Mouse (Mus musculus) heart, postnatal 0 days (tissue): ENCODE results near the gene 1110065P20Rik. TPM values are rescaled to one million over a fixed set of nuclear protein-coding genes. Genes with fewer than 3 reads are reported as not detected.
A peak's percentile ranks its signal among the peaks of the same experiment; 100 is the strongest.

ENCODE experiments used
- ATAC-seq: fragments of 200-750 bp; cut with Nextera tagmentation; 2 replicates; pipeline ENCODE4 v1.8.0; 2017; ENCODE audit warnings: low read depth, moderate number of reproducible peaks, moderate library complexity; ENCODE audit not compliant: insufficient read depth
- DNase-seq: peaks from one replicate; pipeline ENCODE4 v3.0.0-alpha.2; 2016; ENCODE audit warnings: low spot score
- H3K27ac ChIP-seq: fragments of 300-500 bp; sonication (generic); 2 replicates; pipeline ENCODE4 v1.5.1; 2014; ENCODE audit warnings: low read depth, mild to moderate bottlenecking
- H3K27me3 ChIP-seq: fragments of 300-500 bp; sonication (generic); 2 replicates; pipeline ENCODE4 v1.6.1; 2014; ENCODE audit warnings: low read length, mixed read lengths; ENCODE audit not compliant: control insufficient read depth, insufficient read depth
- H3K36me3 ChIP-seq: fragments of 300-500 bp; sonication (generic); replicated peaks from 2 replicates; pipeline ENCODE4 v1.6.1; 2014; ENCODE audit warnings: low read length, mixed read lengths; ENCODE audit not compliant: control insufficient read depth, insufficient read depth
- H3K4me1 ChIP-seq: fragments of 300-500 bp; sonication (generic); 2 replicates; pipeline ENCODE4 v1.6.1; 2014; ENCODE audit warnings: antibody characterized with exemption; ENCODE audit not compliant: control insufficient read depth, insufficient read depth
- H3K4me2 ChIP-seq: fragments of 300-500 bp; sonication (generic); 2 replicates; pipeline ENCODE4 v1.6.1; 2014; ENCODE audit warnings: low read depth, mild to moderate bottlenecking, low read length, moderate library complexity
- H3K4me3 ChIP-seq: fragments of 300-500 bp; sonication (generic); 2 replicates; pipeline ENCODE4 v1.5.1; 2014; ENCODE audit warnings: low read depth, low read length
- H3K9ac ChIP-seq: fragments of 300-500 bp; sonication (generic); replicated peaks from 2 replicates; pipeline ENCODE4 v1.6.1; 2014; ENCODE audit warnings: low read depth, low read length, mixed read lengths
- H3K9me3 ChIP-seq: fragments of 300-500 bp; sonication (generic); replicated peaks from 2 replicates; pipeline ENCODE4 v1.6.1; 2016; ENCODE audit warnings: low read length; ENCODE audit not compliant: control insufficient read depth
- CTCF ChIP-seq: IDR thresholded peaks from 2 replicates; pipeline ENCODE4 v1.5.1; 2016; ENCODE audit warnings: antibody characterized with exemption, control low read depth, low read depth
- EP300 ChIP-seq: IDR thresholded peaks from 2 replicates; pipeline ENCODE4 v1.6.1; 2016; ENCODE audit warnings: antibody characterized with exemption, low read depth
- WGBS: fragments of 180-500 bp; shearing (Covaris S2); extraction: QIAGEN DNeasy Blood & Tissue Kit; methylation state at CpG from one replicate; pipeline ENCODE4 v1.1.7; 2014; 5-methylcytosine and 5-hydroxymethylcytosine counted together
- polyA plus RNA-seq: library from polyadenylated mRNA; unstranded; fragments of >200 nt; fragmentation: Nextera tagmentation; extraction: Ambion mirVana; gene quantifications from 2 replicates; pipeline ENCODE4 v1.2.1, GENCODE M21; 2015
- total RNA-seq: library from RNA; depleted of rRNA; stranded (reverse); fragments of >200 nt; gene quantifications from 2 replicates; pipeline ENCODE4 v1.2.3, GENCODE M21; 2014; ENCODE audit warnings: low replicate concordance

Gene 1110065P20Rik
- total and polyA plus RNA-seq, 2 experiments from 2014 or later = 51.5 to 70.2 TPM

- no peaks in the 10 kb centered on the region for H3K9me3 ChIP-seq
- no peak overlapping the region for H3K27ac ChIP-seq
- peaks cover 54% of the 10 kb centered on the region for H3K27me3 ChIP-seq
Observed at GRCm38 (mm10) chr4:124890831-124891230, 39.8 kb upstream of the 1110065P20Rik start.

DNA sequence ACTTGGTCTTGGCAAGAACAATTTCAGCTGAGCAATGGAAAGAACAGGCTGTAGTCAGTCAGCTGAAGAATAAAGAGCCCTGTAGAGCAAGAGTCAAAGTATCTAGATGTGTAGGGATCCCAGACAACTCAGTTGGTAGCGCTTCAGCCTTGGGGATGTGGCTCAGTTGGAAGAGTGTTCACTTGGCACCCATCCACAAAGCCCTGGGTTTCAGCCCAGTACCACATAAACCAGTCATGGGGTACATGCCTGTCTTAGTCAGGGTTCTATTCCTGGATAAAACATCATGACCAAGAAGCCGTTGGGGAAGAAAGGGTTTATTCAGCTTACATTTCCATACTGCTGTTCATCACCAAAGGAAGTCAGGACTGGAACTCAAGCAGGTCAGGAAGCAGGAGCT, 38.9 kb upstream of the 1110065P20Rik start:
- no peak overlapping the region for H3K9ac ChIP-seq
- no peak for DNase-seq
- H3K36me3 ChIP-seq = no peaks in the 10 kb centered on the region
- TF ChIP-seq CTCF (no peak), EP300 (no peak)
- WGBS = 74% methylated on average over 2 of the region's 2 CpGs
- H3K4me3 ChIP-seq = no peak overlapping the region
- no peaks in the 10 kb centered on the region for H3K9me3 ChIP-seq
- no peak for ATAC-seq
- H3K27me3 ChIP-seq = peaks cover 51% of the 10 kb centered on the region
- H3K4me1 ChIP-seq = 0 out of 2 replicates have a peak, but pooled peaks cover 4% of the 10 kb centered on the region
- no peak overlapping the region for H3K27ac ChIP-seq
- no peak overlapping the region for H3K4me2 ChIP-seq

More at GRCm38 (mm10) chr4:124890831-124891230, 39.8 kb upstream of the 1110065P20Rik start:
- Histone ChIP-seq H3K4me2 (no peak overlapping the region), H3K4me1 (0 out of 2 replicates have a peak, but pooled peaks cover 5% of the 10 kb centered on the region), H3K4me3 (no peak overlapping the region), H3K9ac (no peak overlapping the region), H3K36me3 (no peaks in the 10 kb centered on the region)
- TF ChIP-seq CTCF (no peak), EP300 (no peak)
- 72% methylated on average over 5 of the region's 5 CpGs for WGBS
- ATAC-seq (no peak), DNase-seq (no peak)

GRCm38 (mm10) chr4:124888702-124889101, 37.7 kb upstream of the 1110065P20Rik start:
- TF ChIP-seq CTCF (no peak), EP300 (no peak)
- WGBS = 63% methylated on average over 7 of the region's 7 CpGs

DNA sequence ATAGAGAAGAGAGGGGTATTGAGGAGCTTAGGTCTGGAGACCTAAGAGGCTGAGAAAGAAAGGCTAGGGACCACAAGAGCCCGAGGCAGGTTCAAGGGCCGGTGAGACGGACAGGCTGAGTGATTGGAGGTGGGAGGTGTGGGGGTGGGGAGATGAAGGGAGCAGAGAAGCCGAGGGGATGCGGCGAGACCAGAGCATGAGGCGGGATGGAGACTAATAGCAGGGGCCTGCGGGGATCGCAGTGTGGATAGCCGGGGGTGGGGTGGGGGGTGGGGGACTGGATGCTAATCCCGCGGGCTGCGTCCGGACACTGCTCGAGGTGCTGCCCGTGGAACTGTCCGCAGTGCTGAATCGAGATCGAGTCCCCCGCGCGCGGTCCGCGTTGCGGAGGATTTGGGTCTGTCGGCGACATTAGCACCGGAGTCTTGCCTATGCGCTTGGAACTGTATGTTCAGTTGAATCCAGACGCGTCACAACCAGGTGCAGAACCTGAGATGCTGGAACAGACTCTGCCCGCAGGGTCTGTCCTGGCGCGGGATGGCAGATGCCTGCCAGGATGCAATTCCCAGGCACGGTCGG, 31.2 kb upstream of the 1110065P20Rik start:
- DNase-seq (no peak), ATAC-seq (no peak)
- WGBS = under 1% methylated on average over 37 of the region's 37 CpGs
- H3K36me3 ChIP-seq = no peaks in the 10 kb centered on the region
- no peak overlapping the region for H3K9ac ChIP-seq
- TF ChIP-seq CTCF = no peak
- no peak for TF ChIP-seq EP300
- no peaks in the 10 kb centered on the region for H3K4me1 ChIP-seq
- no peak overlapping the region for H3K27ac ChIP-seq
- no peak overlapping the region for H3K4me3 ChIP-seq
- H3K9me3 ChIP-seq = no peaks in the 10 kb centered on the region
- no peak overlapping the region for H3K4me2 ChIP-seq
- H3K27me3 ChIP-seq = peaks cover 63% of the 10 kb centered on the region

More at GRCm38 (mm10) chr4:124888702-124889101, 37.7 kb upstream of the 1110065P20Rik start:
- Histone ChIP-seq H3K4me1 (no peaks in the 10 kb centered on the region), H3K27me3 (peaks cover 49% of the 10 kb centered on the region), H3K36me3 (no peaks in the 10 kb centered on the region), H3K4me3 (no peak overlapping the region), H3K4me2 (no peak overlapping the region), H3K27ac (no peak overlapping the region), H3K9ac (no peak overlapping the region), H3K9me3 (no peaks in the 10 kb centered on the region)
- DNase-seq (no peak), ATAC-seq (no peak)

DNA sequence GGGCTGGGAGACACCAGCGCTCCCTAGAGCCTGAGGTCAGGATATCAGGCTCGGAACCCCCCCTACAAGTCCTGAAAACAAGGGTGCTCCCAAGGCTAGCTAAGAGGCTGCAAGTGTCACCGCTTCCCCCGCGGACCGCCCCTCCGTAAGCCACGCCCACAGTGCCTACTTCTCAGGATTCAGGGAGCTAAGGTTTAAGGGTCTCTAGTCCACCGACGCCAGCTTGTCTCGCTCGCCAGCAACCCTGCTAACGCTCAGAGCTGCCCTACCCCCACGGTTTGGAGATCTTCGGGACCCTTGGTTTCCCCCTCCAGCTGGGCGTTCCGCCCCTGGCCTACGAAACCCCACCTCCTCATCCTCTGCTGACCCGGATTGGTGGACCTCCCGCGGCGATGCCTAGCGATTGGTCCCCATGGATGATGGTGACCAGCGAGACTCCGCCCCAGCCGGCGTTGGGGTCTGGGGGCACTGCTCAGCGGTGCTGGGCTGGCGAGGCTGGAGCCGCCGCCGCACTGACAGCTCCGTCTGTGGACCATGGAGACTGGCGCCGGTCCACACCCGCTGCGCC, 30.4 kb upstream of the 1110065P20Rik start:
- DNase-seq (no peak), ATAC-seq (no peak)
- no peaks in the 10 kb centered on the region for H3K9me3 ChIP-seq
- no peak overlapping the region for H3K9ac ChIP-seq
- H3K36me3 ChIP-seq = no peaks in the 10 kb centered on the region
- no peak overlapping the region for H3K27ac ChIP-seq
- peaks cover 63% of the 10 kb centered on the region for H3K27me3 ChIP-seq
- TF ChIP-seq CTCF (no peak), EP300 (no peak)
- H3K4me1 ChIP-seq = no peaks in the 10 kb centered on the region
- peak overlapping the region; percentile 19; the same call in 1 of the 2 replicates for H3K4me3 ChIP-seq
- H3K4me2 ChIP-seq = peak overlapping the region; percentile 30; the same call in 1 of the 2 replicates
- WGBS = under 1% methylated on average over 37 of the region's 37 CpGs
